Mouse (Mus musculus) spleen, adult 18-20 months (tissue): Measurements from ENCODE around the gene Olfr896-ps1.

ENCODE experiments used
- DNase-seq, 2 experiments: peaks; one replicate each; pipeline ENCODE4 v3.0.0; 2022; ENCODE audit warnings: mixed read lengths in 2 of 2

Gene Olfr896-ps1

GRCm38 (mm10) chr9:38290807-38291206 lies at the start of gene Olfr896-ps1:
Gene Olfr896-ps1, plus strand, starts transcription at chr9:38291107.
- DNase-seq: no peak

DNA sequence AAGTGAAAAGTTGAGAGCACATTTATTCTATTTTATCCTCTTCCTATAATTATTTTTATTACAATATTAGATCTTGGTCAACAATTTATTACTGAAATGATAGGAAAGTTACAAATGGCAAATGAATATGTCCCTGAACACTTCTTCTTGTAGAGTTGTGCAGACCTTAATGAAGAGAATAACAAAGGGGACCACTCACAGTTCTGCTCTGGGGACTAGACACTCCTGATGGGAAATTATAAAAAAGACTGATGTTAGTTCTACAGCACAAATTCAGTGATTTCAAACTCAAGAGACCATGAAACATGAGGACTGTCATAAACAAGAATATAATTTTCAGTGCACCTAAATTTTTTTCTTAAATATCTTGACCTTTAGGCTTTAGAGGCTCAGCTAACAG lies 38.4 kb upstream of the Olfr896-ps1 start, which contains the start of gene Olfr143:
Gene Olfr143 (plus strand): TSS at position 301 of the 400 bp plus-strand sequence.
- no peak for DNase-seq

- DNase-seq: no peak
Measured at GRCm38 (mm10) chr9:38267551-38267950, 23.4 kb upstream of the Olfr896-ps1 start, which contains the start of gene Olfr895. Gene Olfr895, plus strand, starts transcription at chr9:38267851.

DNA sequence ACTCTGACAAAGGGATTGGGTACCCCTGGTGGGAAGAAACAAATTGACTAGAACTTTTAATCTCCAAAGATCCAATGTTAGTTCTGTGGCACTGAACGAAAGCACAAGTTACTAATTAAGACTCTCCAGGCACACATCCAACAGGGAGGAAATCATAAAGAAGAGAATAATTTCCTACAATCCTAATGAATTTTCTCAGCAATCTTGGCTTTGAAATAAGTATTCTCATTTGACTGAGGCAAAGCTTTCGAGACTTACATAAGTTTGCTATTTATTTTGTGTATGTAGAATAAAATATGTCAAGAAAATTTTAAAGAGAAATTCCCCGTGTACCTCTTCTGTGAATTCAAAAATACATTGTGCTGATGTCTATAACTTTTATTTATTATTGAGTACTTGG lies 37.9 kb downstream of the Olfr896-ps1 start, which contains the start of gene Olfr25:
Gene Olfr25 (plus strand): TSS at position 301 of the 400 bp plus-strand sequence.
- DNase-seq: no peak
